Mouse (Mus musculus): Measurements from ENCODE around the gene Ndufv1. TPM values are rescaled to one million over a fixed set of nuclear protein-coding genes. Genes with fewer than 3 reads are reported as not detected.

Gene Ndufv1
- polyA plus RNA-seq, 1 experiment from 2014 or later = 188 TPM

DNA sequence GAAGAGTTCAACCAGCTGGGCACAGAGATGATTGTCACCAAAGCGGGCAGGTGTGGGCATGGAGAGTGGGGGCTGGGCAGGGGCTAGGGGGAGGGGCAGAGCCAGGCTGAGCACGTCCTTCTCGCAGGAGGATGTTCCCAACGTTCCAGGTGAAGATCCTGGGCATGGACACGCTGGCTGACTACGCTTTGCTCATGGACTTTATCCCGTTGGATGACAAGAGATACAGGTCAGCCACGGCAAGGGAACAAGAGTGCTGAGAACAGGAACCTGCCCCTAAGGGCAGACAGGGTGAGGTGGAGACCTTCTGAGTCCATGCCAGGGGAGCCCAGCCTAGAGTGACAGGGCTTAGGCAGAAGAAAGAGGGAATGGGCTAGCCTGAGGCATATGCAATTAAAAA is 15.9 kb downstream of the Ndufv1 start:
- Histone ChIP-seq H3K36me3 (no peaks in the 10 kb centered on the region), H3K27me3 (ENCODE audit: low read depth, poor library complexity, severe bottlenecking) (peaks cover 12% of the 10 kb centered on the region), H3K4me1 (peaks cover 42% of the 10 kb centered on the region), H3K27ac (replicated peaks) (no peak overlapping the region), H3K9me3 (replicated peaks) (no peaks in the 10 kb centered on the region), H3K4me3 (no peak overlapping the region)
- no peak for DNase-seq (ENCODE audit: low spot score)
- 80% methylated on average over 8 of the region's 8 CpGs for WGBS

DNA sequence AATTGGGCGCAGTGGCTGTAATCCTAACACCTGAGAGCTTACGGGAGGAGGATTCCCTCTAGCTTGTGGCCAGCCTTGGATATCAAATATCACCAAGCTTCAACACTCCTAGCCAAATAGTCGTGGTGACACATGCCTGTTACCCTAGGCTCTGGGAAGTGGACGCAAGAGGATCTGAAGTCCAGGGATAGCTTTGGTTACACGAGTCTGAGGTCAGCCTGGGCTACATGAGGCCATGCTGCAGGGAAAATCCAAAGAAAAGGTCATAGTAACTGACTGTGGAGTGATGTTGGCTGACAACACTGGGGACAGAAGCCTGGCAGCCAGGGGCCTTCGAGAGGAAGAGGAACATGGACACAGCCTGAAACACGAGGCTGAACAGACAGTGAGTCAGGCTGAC is 16.5 kb downstream of the Ndufv1 start:
- Histone ChIP-seq H3K27ac (replicated peaks) (no peak overlapping the region), H3K4me1 (peaks cover 35% of the 10 kb centered on the region), H3K9me3 (replicated peaks) (no peaks in the 10 kb centered on the region), H3K27me3 (ENCODE audit: low read depth, poor library complexity, severe bottlenecking) (peaks cover 7% of the 10 kb centered on the region), H3K4me3 (no peak overlapping the region), H3K36me3 (no peaks in the 10 kb centered on the region)
- no peak for DNase-seq (ENCODE audit: low spot score)
- 79% methylated on average over 7 of the region's 7 CpGs for WGBS

DNA sequence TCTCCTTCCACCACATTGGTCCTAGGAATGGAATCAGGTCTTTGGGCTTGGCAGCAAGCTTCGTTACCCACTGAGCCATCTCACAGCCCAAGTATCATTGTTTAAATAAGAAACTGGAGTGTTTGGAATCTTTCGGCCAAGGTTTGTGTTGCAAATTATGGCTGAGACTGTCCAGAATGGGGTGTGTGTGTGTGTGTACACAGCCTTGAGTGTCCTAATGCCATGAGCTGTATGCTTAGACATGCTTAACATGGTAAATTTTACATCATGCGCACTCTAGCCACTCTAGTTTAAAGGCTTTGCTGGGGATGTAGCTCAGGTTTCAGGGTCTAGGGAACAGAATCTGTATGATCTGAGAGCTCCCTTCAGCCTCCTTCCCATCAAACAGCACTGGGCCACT is 17.1 kb downstream of the Ndufv1 start:
- no peak for DNase-seq (ENCODE audit: low spot score)
- Histone ChIP-seq H3K4me1 (peaks cover 29% of the 10 kb centered on the region), H3K27me3 (ENCODE audit: low read depth, poor library complexity, severe bottlenecking) (peaks cover 12% of the 10 kb centered on the region), H3K36me3 (no peaks in the 10 kb centered on the region), H3K9me3 (replicated peaks) (no peaks in the 10 kb centered on the region), H3K4me3 (no peak overlapping the region), H3K27ac (replicated peaks) (no peak overlapping the region)
- 83% methylated on average over 3 of the region's 3 CpGs for WGBS

DNA sequence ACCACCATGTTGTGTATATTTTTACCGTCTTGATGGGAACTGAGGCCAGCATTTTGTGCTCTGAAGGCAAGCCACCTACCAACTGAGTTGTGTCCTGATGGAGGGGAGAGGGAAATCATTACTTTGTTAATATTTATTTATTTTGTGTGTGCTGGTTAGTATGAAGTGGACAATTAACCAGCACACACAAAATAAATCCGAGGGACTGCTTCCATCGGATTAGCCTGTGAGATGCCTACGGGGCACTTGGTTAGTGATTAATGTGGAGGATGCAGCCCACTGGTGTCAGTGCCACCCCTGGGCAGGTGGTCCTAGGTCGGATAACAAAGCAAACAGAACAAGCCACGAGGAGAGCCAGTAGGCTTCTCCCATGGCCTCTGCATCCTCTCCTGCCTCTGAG is 17.7 kb downstream of the Ndufv1 start:
- Histone ChIP-seq H3K36me3 (no peaks in the 10 kb centered on the region), H3K4me3 (no peak overlapping the region), H3K4me1 (peaks cover 26% of the 10 kb centered on the region), H3K27me3 (ENCODE audit: low read depth, poor library complexity, severe bottlenecking) (peaks cover 12% of the 10 kb centered on the region), H3K9me3 (replicated peaks) (no peaks in the 10 kb centered on the region), H3K27ac (replicated peaks) (no peak overlapping the region)
- DNase-seq (ENCODE audit: low spot score) = no peak
- WGBS = 70% methylated on average over 6 of the region's 6 CpGs

DNA sequence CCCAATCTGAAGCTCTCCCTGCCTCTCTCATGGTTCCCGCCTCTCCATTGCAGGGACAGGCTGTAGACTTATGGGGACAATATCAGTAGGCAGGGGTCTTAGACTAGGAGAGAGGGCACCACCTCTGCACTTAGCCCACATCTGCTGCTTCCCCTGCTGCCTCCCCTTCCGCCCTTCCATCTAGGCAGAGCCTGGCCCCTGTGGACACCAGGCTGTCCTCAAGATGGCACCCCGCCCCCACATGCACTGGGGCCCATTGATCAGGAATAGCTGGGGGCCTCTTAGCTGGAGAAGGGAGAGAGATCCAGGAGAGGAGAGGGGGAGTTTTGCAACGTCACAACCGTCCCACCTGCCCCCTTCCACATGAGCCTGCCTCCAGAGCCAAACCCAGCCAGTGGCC is 20.2 kb downstream of the Ndufv1 start, which contains the start of gene Tbx10:
Gene Tbx10 (plus strand): TSS at position 337 of the 400 bp plus-strand sequence.
- H3K36me3 ChIP-seq = no peaks in the 10 kb centered on the region
- 0 out of 2 replicates have a peak, but pooled peaks cover 5% of the 10 kb centered on the region for H3K27me3 ChIP-seq (ENCODE audit: low read depth, poor library complexity, severe bottlenecking)
- 69% methylated on average over 5 of the region's 5 CpGs for WGBS
- H3K9me3 ChIP-seq (replicated peaks) = peaks cover 6% of the 10 kb centered on the region; the same call in 1 of the 2 replicates
- no peak within 1 kb of the TSS for H3K4me3 ChIP-seq
- peak within 1 kb of the TSS; percentile 42; the same call in 1 of the 2 replicates for H3K27ac ChIP-seq (replicated peaks)
- peaks cover 11% of the 10 kb centered on the region; the same call in 1 of the 2 replicates for H3K4me1 ChIP-seq
- DNase-seq (ENCODE audit: low spot score) = no peak

DNA sequence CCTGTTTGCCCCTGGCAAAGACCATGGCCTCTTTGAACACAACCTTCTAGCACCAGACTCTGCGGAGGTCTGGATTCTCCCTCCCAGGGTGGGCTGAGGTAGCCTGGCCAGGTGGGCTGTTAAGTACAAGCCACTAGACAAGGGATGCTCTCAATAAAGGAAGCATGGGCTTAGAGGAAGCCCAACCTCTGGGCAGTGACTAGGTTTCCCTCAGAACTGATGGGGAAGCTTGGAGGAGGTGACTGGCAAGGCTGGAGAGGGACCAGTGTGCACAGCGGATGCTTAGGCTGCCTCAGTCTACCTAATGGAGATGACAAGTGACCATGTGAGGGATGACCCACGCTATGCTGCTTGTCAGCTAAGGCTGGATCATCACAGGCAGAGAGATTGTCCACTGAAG is 20.6 kb downstream of the Ndufv1 start:
- no peak for DNase-seq (ENCODE audit: low spot score)
- H3K4me3 ChIP-seq = no peak overlapping the region
- WGBS = 85% methylated on average over 3 of the region's 3 CpGs

DNA sequence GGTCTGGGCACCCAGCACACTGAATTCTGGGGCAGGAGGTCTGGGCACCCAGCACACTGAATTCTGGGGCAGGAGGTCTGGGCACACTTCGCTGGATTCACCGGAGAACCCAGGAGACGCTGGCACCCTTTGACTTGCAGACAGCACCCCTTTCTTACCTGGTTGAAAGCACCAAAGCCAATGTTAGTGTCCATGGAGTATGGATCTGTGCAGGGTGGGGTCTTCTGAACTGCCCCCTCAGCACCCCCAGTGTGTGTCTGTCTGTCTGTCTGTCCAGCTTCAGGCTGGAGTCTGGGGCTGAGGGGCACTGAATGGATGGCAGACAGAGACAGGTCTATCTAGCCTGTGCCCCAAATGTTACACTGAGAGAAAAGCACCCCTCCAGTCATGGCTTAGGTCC is 21.0 kb downstream of the Ndufv1 start:
- peaks cover 15% of the 10 kb centered on the region for H3K4me1 ChIP-seq
- no peaks in the 10 kb centered on the region for H3K36me3 ChIP-seq
- H3K27ac ChIP-seq (replicated peaks) = no peak overlapping the region
- H3K9me3 ChIP-seq (replicated peaks) = peaks cover 6% of the 10 kb centered on the region; the same call in 1 of the 2 replicates
- no peak overlapping the region for H3K4me3 ChIP-seq
- 88% methylated on average over 3 of the region's 3 CpGs for WGBS
- no peak for DNase-seq (ENCODE audit: low spot score)
- 0 out of 2 replicates have a peak, but pooled peaks cover 5% of the 10 kb centered on the region for H3K27me3 ChIP-seq (ENCODE audit: low read depth, poor library complexity, severe bottlenecking)

More for the DNA sequence above, 20.6 kb downstream of the Ndufv1 start:
- H3K27ac ChIP-seq (replicated peaks) = no peak overlapping the region
- no peaks in the 10 kb centered on the region for H3K36me3 ChIP-seq
- H3K9me3 ChIP-seq (replicated peaks) = peaks cover 6% of the 10 kb centered on the region; the same call in 1 of the 2 replicates
- H3K27me3 ChIP-seq (ENCODE audit: low read depth, poor library complexity, severe bottlenecking) = 0 out of 2 replicates have a peak, but pooled peaks cover 5% of the 10 kb centered on the region
- peaks cover 11% of the 10 kb centered on the region; the same call in 1 of the 2 replicates for H3K4me1 ChIP-seq

DNA sequence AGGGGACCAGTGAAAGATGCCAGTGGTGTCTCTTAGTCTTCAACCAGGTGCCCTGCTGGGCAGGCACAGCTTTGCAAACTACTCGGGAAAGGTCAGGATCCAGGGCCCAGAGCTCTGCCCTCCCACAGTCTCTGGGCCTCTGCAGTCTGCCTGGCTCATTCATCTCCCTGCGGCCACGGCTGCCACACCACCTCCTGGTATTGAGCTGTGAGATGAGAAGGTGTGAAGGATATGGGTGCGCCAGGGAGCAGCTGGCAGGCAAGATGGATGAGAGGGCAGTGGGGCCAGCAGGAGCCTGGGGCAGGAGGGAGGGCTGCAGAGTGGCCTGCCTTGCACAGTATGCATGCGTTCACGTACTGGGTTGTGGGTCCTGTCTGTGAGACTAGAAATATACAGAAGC is 21.8 kb downstream of the Ndufv1 start:
- WGBS = 71% methylated on average over 6 of the region's 6 CpGs
- H3K36me3 ChIP-seq = no peaks in the 10 kb centered on the region
- 0 out of 2 replicates have a peak, but pooled peaks cover 5% of the 10 kb centered on the region for H3K27me3 ChIP-seq (ENCODE audit: low read depth, poor library complexity, severe bottlenecking)
- no peak overlapping the region; the same call in 1 of the 2 replicates for H3K27ac ChIP-seq (replicated peaks)
- peaks cover 23% of the 10 kb centered on the region for H3K4me1 ChIP-seq
- DNase-seq (ENCODE audit: low spot score) = no peak
- no peak overlapping the region for H3K4me3 ChIP-seq
- peaks cover 6% of the 10 kb centered on the region; the same call in 1 of the 2 replicates for H3K9me3 ChIP-seq (replicated peaks)

DNA sequence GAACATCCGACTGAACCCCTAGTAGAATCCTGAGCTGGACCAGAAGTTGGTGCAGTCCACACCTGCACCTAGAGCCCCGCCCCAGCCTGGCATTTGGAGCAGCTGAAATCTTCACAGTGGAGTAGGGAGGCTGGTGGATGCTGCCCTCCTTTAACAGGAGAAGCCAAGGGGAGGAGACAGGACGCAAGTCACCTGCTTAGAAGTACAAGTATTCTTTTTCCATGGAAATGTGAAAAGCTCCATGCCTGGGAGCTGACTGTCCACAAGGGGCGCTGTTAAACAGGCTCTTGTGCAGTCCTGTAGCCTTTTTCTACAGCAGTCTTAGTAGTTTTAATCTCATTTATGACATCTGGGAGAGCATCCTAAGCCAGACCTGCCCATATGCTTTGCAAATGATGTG is 23.9 kb downstream of the Ndufv1 start:
- Histone ChIP-seq H3K27ac (replicated peaks) (no peak overlapping the region), H3K9me3 (replicated peaks) (peaks cover 6% of the 10 kb centered on the region; the same call in 1 of the 2 replicates), H3K4me3 (no peak overlapping the region), H3K4me1 (peaks cover 40% of the 10 kb centered on the region), H3K27me3 (ENCODE audit: low read depth, poor library complexity, severe bottlenecking) (0 out of 2 replicates have a peak, but pooled peaks cover 8% of the 10 kb centered on the region), H3K36me3 (no peaks in the 10 kb centered on the region)
- no peak for DNase-seq (ENCODE audit: low spot score)
- 90% methylated on average over 4 of the region's 4 CpGs for WGBS

DNA sequence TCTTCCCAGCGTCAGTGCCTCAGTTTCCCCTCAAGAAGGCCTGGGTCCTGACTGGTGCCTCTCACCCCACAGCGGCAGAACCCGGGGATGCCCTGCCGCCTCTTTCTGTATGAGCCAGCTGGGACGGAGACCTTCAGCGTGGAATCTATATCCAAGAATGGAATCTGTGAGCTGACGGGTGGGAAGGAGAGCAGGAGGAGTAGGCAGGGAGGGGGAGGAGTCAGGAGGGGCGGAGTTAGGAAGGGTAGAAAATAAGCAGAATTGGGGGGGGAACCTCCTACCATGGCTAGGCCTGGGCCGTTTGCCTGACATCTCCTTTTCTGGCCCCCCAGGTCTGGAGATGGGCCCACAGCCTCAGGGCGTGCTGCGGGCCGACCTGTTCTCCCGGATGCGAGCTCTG is 24.5 kb downstream of the Ndufv1 start:
- DNase-seq (ENCODE audit: low spot score) = no peak
- no peak overlapping the region for H3K27ac ChIP-seq (replicated peaks)
- no peak overlapping the region for H3K4me3 ChIP-seq
- H3K9me3 ChIP-seq (replicated peaks) = peaks cover 6% of the 10 kb centered on the region; the same call in 1 of the 2 replicates
- no peaks in the 10 kb centered on the region for H3K36me3 ChIP-seq
- 0 out of 2 replicates have a peak, but pooled peaks cover 9% of the 10 kb centered on the region for H3K27me3 ChIP-seq (ENCODE audit: low read depth, poor library complexity, severe bottlenecking)
- 91% methylated on average over 14 of the region's 14 CpGs for WGBS
- H3K4me1 ChIP-seq = peaks cover 47% of the 10 kb centered on the region

DNA sequence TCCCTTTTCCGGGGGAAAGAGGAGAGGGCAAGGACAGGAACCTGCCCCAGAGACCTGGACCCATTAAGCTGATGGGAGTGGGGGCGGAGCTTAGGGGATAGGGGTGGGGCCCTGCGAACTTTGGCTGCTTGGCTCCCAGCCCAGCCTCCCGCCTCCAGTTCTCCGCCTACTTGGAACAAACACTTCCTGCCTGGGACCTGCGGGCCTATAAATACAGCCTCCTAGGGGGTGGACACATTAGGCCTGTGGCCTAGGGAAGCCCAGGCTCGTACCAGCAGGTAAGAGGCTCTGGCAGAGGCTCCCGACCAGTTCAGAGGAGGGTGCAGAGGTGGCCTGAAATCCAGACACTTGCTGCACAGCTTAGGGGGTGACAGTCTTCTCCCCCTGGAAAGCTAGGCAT is 26.3 kb downstream of the Ndufv1 start, which contains the start of gene Acy3:
Gene Acy3 (plus strand): TSS at position 237 of the 400 bp plus-strand sequence.
- H3K36me3 ChIP-seq = no peaks in the 10 kb centered on the region
- 0 out of 2 replicates have a peak, but pooled peaks cover 9% of the 10 kb centered on the region for H3K27me3 ChIP-seq (ENCODE audit: low read depth, poor library complexity, severe bottlenecking)
- WGBS = 23% methylated on average over 8 of the region's 8 CpGs
- no peak for DNase-seq (ENCODE audit: low spot score)
- no peak within 1 kb of the TSS for H3K4me3 ChIP-seq
- peaks cover 46% of the 10 kb centered on the region for H3K4me1 ChIP-seq
- peak within 1 kb of the TSS; percentile 69 for H3K27ac ChIP-seq (replicated peaks)
- peaks cover 6% of the 10 kb centered on the region; the same call in 1 of the 2 replicates for H3K9me3 ChIP-seq (replicated peaks)

DNA sequence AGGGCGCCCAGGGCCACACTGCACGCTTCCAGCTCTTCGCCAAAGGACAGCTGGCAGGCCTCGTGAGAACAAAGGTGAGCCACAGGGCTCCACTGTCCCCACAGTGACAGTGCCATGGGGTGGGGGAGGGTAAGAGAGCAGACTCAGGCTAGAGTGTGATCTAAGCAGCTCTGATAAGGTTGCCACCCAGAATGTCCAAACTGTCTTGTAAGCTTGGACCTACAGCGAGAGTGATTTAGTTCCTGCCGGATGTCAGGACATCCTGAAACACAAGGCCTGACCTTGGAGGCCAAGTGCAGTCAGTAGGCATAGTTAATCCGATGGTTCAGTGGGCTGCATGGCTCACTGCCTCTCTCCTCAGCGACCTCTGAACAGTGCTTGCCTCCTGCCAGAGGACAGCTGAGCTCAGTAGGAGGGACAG is 27.3 kb downstream of the Ndufv1 start:
- H3K4me3 ChIP-seq = no peak overlapping the region
- H3K9me3 ChIP-seq (replicated peaks) = peaks cover 6% of the 10 kb centered on the region; the same call in 1 of the 2 replicates
- H3K27ac ChIP-seq (replicated peaks) = peak overlapping the region; percentile 69
- peaks cover 47% of the 10 kb centered on the region for H3K4me1 ChIP-seq
- H3K36me3 ChIP-seq = no peaks in the 10 kb centered on the region
- 19% methylated on average over 8 of the region's 8 CpGs for WGBS
- 0 out of 2 replicates have a peak, but pooled peaks cover 4% of the 10 kb centered on the region for H3K27me3 ChIP-seq (ENCODE audit: low read depth, poor library complexity, severe bottlenecking)
- DNase-seq (ENCODE audit: low spot score) = peak; percentile 53

DNA sequence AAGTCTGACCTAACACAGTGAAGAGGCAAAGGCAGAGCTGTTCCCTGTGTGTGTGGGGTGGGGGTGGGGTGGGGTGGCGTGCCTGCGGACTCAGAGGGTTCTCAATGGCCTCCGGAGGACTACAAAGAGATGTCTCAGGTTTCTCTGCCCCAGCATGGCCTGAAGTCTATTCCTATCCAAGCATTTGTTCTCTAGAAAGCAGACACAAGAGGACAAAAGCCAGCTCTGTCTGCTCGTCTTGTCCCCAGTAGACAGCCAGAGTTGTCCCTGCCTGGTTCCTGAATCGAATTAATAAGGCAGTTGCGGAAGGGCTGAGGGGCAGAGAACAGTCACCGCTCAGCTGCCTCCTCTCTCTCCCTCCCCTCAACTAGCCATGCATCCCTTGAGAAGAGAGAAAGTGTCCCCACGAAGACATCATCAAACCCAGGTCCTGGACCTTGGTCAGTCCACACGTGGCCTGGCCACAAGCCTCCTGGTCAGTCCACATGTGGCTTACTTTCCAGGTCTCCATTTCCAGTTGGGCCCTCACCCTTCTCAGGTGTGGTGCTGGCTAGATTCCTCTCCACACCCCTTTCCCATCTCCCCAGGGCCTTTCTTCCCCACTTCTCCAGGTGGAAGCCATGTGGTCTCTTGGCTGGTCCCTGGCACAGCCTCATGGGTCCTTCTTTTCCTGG is 28.9 kb downstream of the Ndufv1 start:
- Histone ChIP-seq H3K27ac (replicated peaks) (peak overlapping the region; percentile 69), H3K4me3 (no peak overlapping the region), H3K27me3 (ENCODE audit: low read depth, poor library complexity, severe bottlenecking) (0 out of 2 replicates have a peak, but pooled peaks cover 4% of the 10 kb centered on the region), H3K36me3 (no peaks in the 10 kb centered on the region), H3K4me1 (peaks cover 57% of the 10 kb centered on the region), H3K9me3 (replicated peaks) (peaks cover 2% of the 10 kb centered on the region; the same call in 1 of the 2 replicates)
- WGBS = 35% methylated on average over 9 of the region's 9 CpGs
- no peak for DNase-seq (ENCODE audit: low spot score)

Data from midbrain, embryonic 10.5 days (tissue).